Mouse (Mus musculus): ENCODE results near the gene Sik3. TPM values are rescaled to one million over a fixed set of nuclear protein-coding genes. Genes with fewer than 3 reads are reported as not detected.

Gene Sik3
- polyA plus RNA-seq, 1 experiment from 2014 or later, result 13.4 TPM

GRCm38 (mm10) chr9:46256177-46256576, 243.6 kb downstream of the Sik3 start:
- no peaks in the 10 kb centered on the region for H3K27me3 ChIP-seq (replicated peaks; ENCODE audit: control insufficient read depth, insufficient read depth, low read length)
- no peak overlapping the region for H3K4me3 ChIP-seq (ENCODE audit: low read depth, low read length)
- no peak overlapping the region for H3K27ac ChIP-seq (replicated peaks; ENCODE audit: low read depth, low read length)
- 87% methylated on average over 7 of the region's 7 CpGs for WGBS
- no peak overlapping the region for H3K9ac ChIP-seq (ENCODE audit: low read depth, low read length)
- ATAC-seq (ENCODE audit: low read depth) (no peak), DNase-seq (ENCODE audit: low spot score) (no peak)
- H3K4me2 ChIP-seq (ENCODE audit: low read depth, low read length), result no peak overlapping the region
- no peaks in the 10 kb centered on the region for H3K9me3 ChIP-seq (ENCODE audit: control insufficient read depth, low read length)
- H3K36me3 ChIP-seq (ENCODE audit: control insufficient read depth, insufficient read depth, low read length), result no peaks in the 10 kb centered on the region
- no peaks in the 10 kb centered on the region for H3K4me1 ChIP-seq (ENCODE audit: control insufficient read depth, insufficient read depth, low read length)

- H3K9ac ChIP-seq (ENCODE audit: low read depth, low read length), result no peak overlapping the region
- ATAC-seq (ENCODE audit: low read depth) (no peak), DNase-seq (ENCODE audit: low spot score) (no peak)
- no peak overlapping the region for H3K27ac ChIP-seq (replicated peaks; ENCODE audit: low read depth, low read length)
- no peaks in the 10 kb centered on the region for H3K9me3 ChIP-seq (ENCODE audit: control insufficient read depth, low read length)
- no peak overlapping the region for H3K4me3 ChIP-seq (ENCODE audit: low read depth, low read length)
- 85% methylated on average over 10 of the region's 10 CpGs for WGBS
- no peak overlapping the region for H3K4me2 ChIP-seq (ENCODE audit: low read depth, low read length)
- no peaks in the 10 kb centered on the region for H3K36me3 ChIP-seq (ENCODE audit: control insufficient read depth, insufficient read depth, low read length)
- no peaks in the 10 kb centered on the region for H3K27me3 ChIP-seq (replicated peaks; ENCODE audit: control insufficient read depth, insufficient read depth, low read length)
- H3K4me1 ChIP-seq (ENCODE audit: control insufficient read depth, insufficient read depth, low read length), result no peaks in the 10 kb centered on the region
These were observed 244.2 kb downstream of the Sik3 start for GRCm38 (mm10) chr9:46256658-46257385.

GRCm38 (mm10) chr9:46257546-46257945, 244.9 kb downstream of the Sik3 start:
- Histone ChIP-seq H3K4me3 (ENCODE audit: low read depth, low read length) (no peak overlapping the region), H3K4me1 (ENCODE audit: control insufficient read depth, insufficient read depth, low read length) (no peaks in the 10 kb centered on the region), H3K9ac (ENCODE audit: low read depth, low read length) (no peak overlapping the region), H3K4me2 (ENCODE audit: low read depth, low read length) (no peak overlapping the region), H3K27me3 (replicated peaks; ENCODE audit: control insufficient read depth, insufficient read depth, low read length) (no peaks in the 10 kb centered on the region), H3K27ac (replicated peaks; ENCODE audit: low read depth, low read length) (no peak overlapping the region), H3K36me3 (ENCODE audit: control insufficient read depth, insufficient read depth, low read length) (no peaks in the 10 kb centered on the region), H3K9me3 (ENCODE audit: control insufficient read depth, low read length) (no peaks in the 10 kb centered on the region)
- peak; percentile 9 for DNase-seq (ENCODE audit: low spot score)
- no peak for ATAC-seq (ENCODE audit: low read depth)
- 73% methylated on average over 3 of the region's 3 CpGs for WGBS

GRCm38 (mm10) chr9:46259111-46259510, 246.5 kb downstream of the Sik3 start:
- no peak overlapping the region for H3K9ac ChIP-seq (ENCODE audit: low read depth, low read length)
- WGBS, result 89% methylated on average over 6 of the region's 6 CpGs
- H3K4me3 ChIP-seq (ENCODE audit: low read depth, low read length), result no peak overlapping the region
- no peak for DNase-seq (ENCODE audit: low spot score)
- ATAC-seq (ENCODE audit: low read depth), result no peak
- no peaks in the 10 kb centered on the region for H3K9me3 ChIP-seq (ENCODE audit: control insufficient read depth, low read length)
- no peaks in the 10 kb centered on the region for H3K4me1 ChIP-seq (ENCODE audit: control insufficient read depth, insufficient read depth, low read length)
- H3K36me3 ChIP-seq (ENCODE audit: control insufficient read depth, insufficient read depth, low read length), result no peaks in the 10 kb centered on the region
- H3K27ac ChIP-seq (replicated peaks; ENCODE audit: low read depth, low read length), result no peak overlapping the region
- no peak overlapping the region for H3K4me2 ChIP-seq (ENCODE audit: low read depth, low read length)
- H3K27me3 ChIP-seq (replicated peaks; ENCODE audit: control insufficient read depth, insufficient read depth, low read length), result no peaks in the 10 kb centered on the region

- 83% methylated on average over 7 of the region's 7 CpGs for WGBS
- Histone ChIP-seq H3K27ac (replicated peaks; ENCODE audit: low read depth, low read length) (no peak overlapping the region), H3K9me3 (ENCODE audit: control insufficient read depth, low read length) (no peaks in the 10 kb centered on the region), H3K4me3 (ENCODE audit: low read depth, low read length) (no peak overlapping the region), H3K4me2 (ENCODE audit: low read depth, low read length) (no peak overlapping the region), H3K9ac (ENCODE audit: low read depth, low read length) (no peak overlapping the region), H3K27me3 (replicated peaks; ENCODE audit: control insufficient read depth, insufficient read depth, low read length) (no peaks in the 10 kb centered on the region), H3K36me3 (ENCODE audit: control insufficient read depth, insufficient read depth, low read length) (no peaks in the 10 kb centered on the region), H3K4me1 (ENCODE audit: control insufficient read depth, insufficient read depth, low read length) (no peaks in the 10 kb centered on the region)
- no peak for ATAC-seq (ENCODE audit: low read depth)
- no peak for DNase-seq (ENCODE audit: low spot score)
These were observed 248.5 kb downstream of the Sik3 start for GRCm38 (mm10) chr9:46261131-46261530.

- ATAC-seq (ENCODE audit: low read depth) (no peak), DNase-seq (ENCODE audit: low spot score) (no peak)
- Histone ChIP-seq H3K4me3 (ENCODE audit: low read depth, low read length) (no peak within 1 kb of the TSS), H3K27me3 (replicated peaks; ENCODE audit: control insufficient read depth, insufficient read depth, low read length) (peaks cover 3% of the 10 kb centered on the region; the same call in 1 of the 2 replicates), H3K36me3 (ENCODE audit: control insufficient read depth, insufficient read depth, low read length) (no peaks in the 10 kb centered on the region), H3K9ac (ENCODE audit: low read depth, low read length) (0 out of 2 replicates have a peak within 1 kb of the TSS, but pooled peaks have one; percentile 5), H3K27ac (replicated peaks; ENCODE audit: low read depth, low read length) (no peak within 1 kb of the TSS), H3K4me1 (ENCODE audit: control insufficient read depth, insufficient read depth, low read length) (no peaks in the 10 kb centered on the region), H3K4me2 (ENCODE audit: low read depth, low read length) (no peak within 1 kb of the TSS), H3K9me3 (ENCODE audit: control insufficient read depth, low read length) (no peaks in the 10 kb centered on the region)
- WGBS, result 48% methylated on average over 7 of the region's 7 CpGs
These were observed 255.8 kb downstream of the Sik3 start, which contains the start of gene Apoa5 for GRCm38 (mm10) chr9:46268343-46268873. Gene Apoa5 (plus strand): TSS chr9:46268633.

GRCm38 (mm10) chr9:46269125-46269524, 256.5 kb downstream of the Sik3 start:
- H3K4me1 ChIP-seq (ENCODE audit: control insufficient read depth, insufficient read depth, low read length), result no peaks in the 10 kb centered on the region
- H3K9me3 ChIP-seq (ENCODE audit: control insufficient read depth, low read length), result no peaks in the 10 kb centered on the region
- H3K4me2 ChIP-seq (ENCODE audit: low read depth, low read length), result no peak overlapping the region
- H3K9ac ChIP-seq (ENCODE audit: low read depth, low read length), result 0 out of 2 replicates have a peak overlapping the region, but pooled peaks have one; percentile 5
- no peaks in the 10 kb centered on the region for H3K36me3 ChIP-seq (ENCODE audit: control insufficient read depth, insufficient read depth, low read length)
- DNase-seq (ENCODE audit: low spot score) (no peak), ATAC-seq (ENCODE audit: low read depth) (no peak)
- peaks cover 3% of the 10 kb centered on the region; the same call in 1 of the 2 replicates for H3K27me3 ChIP-seq (replicated peaks; ENCODE audit: control insufficient read depth, insufficient read depth, low read length)
- H3K4me3 ChIP-seq (ENCODE audit: low read depth, low read length), result no peak overlapping the region
- WGBS, result 92% methylated on average over 5 of the region's 5 CpGs
- H3K27ac ChIP-seq (replicated peaks; ENCODE audit: low read depth, low read length), result no peak overlapping the region

- Histone ChIP-seq H3K4me3 (ENCODE audit: low read depth, low read length) (no peak overlapping the region), H3K9me3 (ENCODE audit: control insufficient read depth, low read length) (no peaks in the 10 kb centered on the region), H3K4me2 (ENCODE audit: low read depth, low read length) (no peak overlapping the region), H3K9ac (ENCODE audit: low read depth, low read length) (no peak overlapping the region), H3K36me3 (ENCODE audit: control insufficient read depth, insufficient read depth, low read length) (peaks cover 6% of the 10 kb centered on the region), H3K27me3 (replicated peaks; ENCODE audit: control insufficient read depth, insufficient read depth, low read length) (peaks cover 3% of the 10 kb centered on the region; the same call in 1 of the 2 replicates), H3K4me1 (ENCODE audit: control insufficient read depth, insufficient read depth, low read length) (no peaks in the 10 kb centered on the region), H3K27ac (replicated peaks; ENCODE audit: low read depth, low read length) (no peak overlapping the region)
- 90% methylated on average over 4 of the region's 4 CpGs for WGBS
- ATAC-seq (ENCODE audit: low read depth) (no peak), DNase-seq (ENCODE audit: low spot score) (no peak)
These were observed 258.2 kb downstream of the Sik3 start for GRCm38 (mm10) chr9:46270782-46271181.

- no peak overlapping the region for H3K27ac ChIP-seq (replicated peaks; ENCODE audit: low read depth, low read length)
- no peak overlapping the region for H3K4me2 ChIP-seq (ENCODE audit: low read depth, low read length)
- no peaks in the 10 kb centered on the region for H3K9me3 ChIP-seq (ENCODE audit: control insufficient read depth, low read length)
- peaks cover 19% of the 10 kb centered on the region for H3K36me3 ChIP-seq (ENCODE audit: control insufficient read depth, insufficient read depth, low read length)
- no peaks in the 10 kb centered on the region for H3K4me1 ChIP-seq (ENCODE audit: control insufficient read depth, insufficient read depth, low read length)
- H3K4me3 ChIP-seq (ENCODE audit: low read depth, low read length), result no peak overlapping the region
- H3K27me3 ChIP-seq (replicated peaks; ENCODE audit: control insufficient read depth, insufficient read depth, low read length), result peaks cover 3% of the 10 kb centered on the region; the same call in 1 of the 2 replicates
- 83% methylated on average over 9 of the region's 9 CpGs for WGBS
- ATAC-seq (ENCODE audit: low read depth) (no peak), DNase-seq (ENCODE audit: low spot score) (no peak)
- no peak overlapping the region for H3K9ac ChIP-seq (ENCODE audit: low read depth, low read length)
These were observed 259.4 kb downstream of the Sik3 start for GRCm38 (mm10) chr9:46272070-46272469.

All from embryonic facial prominence, embryonic 14.5 days (tissue).